Mouse (Mus musculus): ENCODE data around the gene Miga2.

- no peak for TF ChIP-seq CTCF (IDR thresholded peaks at IDR 0.05; ENCODE audit: insufficient read depth, low read depth, low read length)
- no peak for TF ChIP-seq POLR2A (IDR thresholded peaks at IDR 0.05; ENCODE audit: insufficient read depth, low read depth, low read length)
These were observed 1.4 kb downstream of the Miga2 start for GRCm38 (mm10) chr2:30365281-30366069.

All from olfactory bulb, adult 2 months (tissue).